Mouse (Mus musculus) ES-E14 (cell line): ENCODE measurements at regions not wholly inside any gene's neighbourhood (a gene's known extent, or its start where the extent isn't known, plus 50 kb on each side); places are given as distances from the start of the nearest gene placed in this dataset.

Source experiments
- DNase-seq: peaks from one replicate; pipeline ENCODE4 v3.0.0-alpha.2; 2013; ENCODE audit warnings: low read depth, low spot score
- H3K27ac ChIP-seq: 2 replicates; pipeline ENCODE4 v1.5.1; 2012; ENCODE audit warnings: low read depth, mild to moderate bottlenecking, low read length, moderate library complexity, mixed read lengths; ENCODE audit not compliant: poor library complexity, insufficient read depth, severe bottlenecking
- H3K36me3 ChIP-seq: 2 replicates; pipeline ENCODE4 v1.6.1; 2012; ENCODE audit warnings: mild to moderate bottlenecking, low read length, moderate library complexity, mixed read lengths; ENCODE audit not compliant: control insufficient read depth, poor library complexity, insufficient read depth, severe bottlenecking
- H3K4me1 ChIP-seq, 2 experiments: fragments of 150-350 bp in 1 of 2; sonication (generic) in 1 of 2; 2 replicates each; pipeline ENCODE4 v1.6.1; 2012; ENCODE audit warnings: low read length in 2 of 2, mild to moderate bottlenecking in 1 of 2, mixed read lengths in 1 of 2; ENCODE audit not compliant: control insufficient read depth in 2 of 2, insufficient read depth in 2 of 2, poor library complexity in 1 of 2
- H3K4me3 ChIP-seq, 2 experiments: fragments of 150-350 bp in 1 of 2; sonication (generic) in 1 of 2; 2 replicates each; pipeline ENCODE4 v1.5.1; 2012; ENCODE audit warnings: low read length in 2 of 2, low read depth in 1 of 2, mild to moderate bottlenecking in 1 of 2, mixed read lengths in 1 of 2; ENCODE audit not compliant: insufficient read depth in 1 of 2, poor library complexity in 1 of 2, severe bottlenecking in 1 of 2
- H3K9ac ChIP-seq: 2 replicates; pipeline ENCODE4 v1.6.1; 2012; ENCODE audit warnings: low read depth, mild to moderate bottlenecking, low read length, mixed read lengths; ENCODE audit not compliant: poor library complexity, insufficient read depth, severe bottlenecking
- H3K9me3 ChIP-seq: fragments of 150-350 bp; sonication (generic); 2 replicates; pipeline ENCODE4 v1.6.1; 2012; ENCODE audit warnings: low read depth, mild to moderate bottlenecking, low read length; ENCODE audit not compliant: control insufficient read depth, insufficient read depth
- CHD2 ChIP-seq: IDR thresholded peaks from 2 replicates; pipeline ENCODE4 v1.6.1; 2014; ENCODE audit warnings: mild to moderate bottlenecking, low read depth, low read length, inconsistent platforms
- HCFC1 ChIP-seq: IDR thresholded peaks from 2 replicates; pipeline ENCODE4 v1.6.1; 2012; ENCODE audit warnings: low read length, inconsistent platforms, borderline replicate concordance; ENCODE audit not compliant: insufficient read depth
- MAFK ChIP-seq: IDR thresholded peaks from 2 replicates; pipeline ENCODE4 v1.6.1; 2014; ENCODE audit warnings: mild to moderate bottlenecking, low read depth, low read length, inconsistent platforms; ENCODE audit not compliant: insufficient read depth
- ZC3H11A ChIP-seq: IDR thresholded peaks from 2 replicates; pipeline ENCODE4 v1.6.1; 2012; ENCODE audit warnings: low read depth, mild to moderate bottlenecking, inconsistent platforms, low read length, borderline replicate concordance
- ZNF384 ChIP-seq: IDR thresholded peaks from 2 replicates; pipeline ENCODE4 v1.6.1; 2012; ENCODE audit warnings: low read depth, low read length, inconsistent platforms
- in situ Hi-C, 2 experiments: fragments of 600-800 bp; cut with MboI; formaldehyde crosslinking; loops; one replicate each; pipeline ENCODE4 v1.15.1; 2025; ENCODE audit warnings: low sequenced_read_pairs in 2 of 2, inconsistent platforms in 1 of 2; ENCODE audit not compliant: unreplicated experiment in 2 of 2

DNA sequence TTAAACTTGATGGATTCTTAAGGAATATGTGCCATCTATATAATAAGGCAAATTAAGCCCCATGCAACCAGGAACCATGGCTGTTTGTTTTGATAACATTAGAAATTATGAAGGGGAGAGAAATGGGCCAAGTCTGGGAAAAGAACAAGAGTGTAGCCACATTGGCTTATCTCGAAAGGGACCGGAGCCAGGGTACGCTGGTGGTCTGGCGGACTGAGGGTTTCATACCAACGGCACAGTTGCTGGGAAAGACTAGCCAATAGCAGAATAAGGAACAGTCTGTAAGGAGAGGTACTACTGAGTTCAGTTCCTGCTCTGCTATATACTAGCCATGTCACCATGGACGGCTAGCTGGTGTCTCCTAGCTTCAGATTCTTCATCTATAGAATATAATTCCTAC lies 105.9 kb upstream of the 1700016C15Rik start:
- Histone ChIP-seq H3K4me1 (peaks cover 0 to 2% of the 10 kb centered on the region in 2 experiments; a peak in 1 of 4 replicates), H3K4me3 (no peak overlapping the region), H3K9ac (no peak overlapping the region), H3K36me3 (no peaks in the 10 kb centered on the region), H3K27ac (no peak overlapping the region), H3K9me3 (no peaks in the 10 kb centered on the region)
- no peak for DNase-seq
- TF ChIP-seq CHD2 (no peak), MAFK (no peak)
- in situ Hi-C loops = no loop called here

DNA sequence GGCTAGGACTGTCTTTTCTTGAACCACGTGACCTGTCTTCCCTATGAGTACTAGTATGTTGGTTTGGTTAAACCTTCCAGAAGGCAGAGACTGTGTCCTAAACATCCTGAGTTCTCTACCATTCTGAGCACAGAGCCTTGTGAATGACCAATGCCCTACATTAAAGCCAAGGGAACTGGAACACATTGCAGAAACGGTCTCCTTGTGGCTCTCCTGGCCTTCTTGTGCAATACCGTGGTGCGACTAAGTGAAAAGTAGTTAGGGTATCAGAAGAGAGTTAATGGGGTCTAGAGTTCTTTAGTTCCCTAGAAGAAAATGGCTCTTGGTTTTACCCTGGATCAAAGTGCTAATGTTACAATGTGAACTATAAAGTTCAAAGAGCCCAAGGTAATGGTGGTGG lies 101.8 kb upstream of the 1700016C15Rik start:
- Histone ChIP-seq H3K9ac (no peak overlapping the region), H3K9me3 (no peaks in the 10 kb centered on the region), H3K36me3 (no peaks in the 10 kb centered on the region), H3K27ac (no peak overlapping the region), H3K4me3 (no peak overlapping the region), H3K4me1 (peaks cover 0 to 2% of the 10 kb centered on the region in 2 experiments; a peak in 1 of 4 replicates)
- in situ Hi-C loops = no loop called here
- DNase-seq = no peak
- no peak for TF ChIP-seq ZC3H11A
- TF ChIP-seq MAFK = no peak

DNA sequence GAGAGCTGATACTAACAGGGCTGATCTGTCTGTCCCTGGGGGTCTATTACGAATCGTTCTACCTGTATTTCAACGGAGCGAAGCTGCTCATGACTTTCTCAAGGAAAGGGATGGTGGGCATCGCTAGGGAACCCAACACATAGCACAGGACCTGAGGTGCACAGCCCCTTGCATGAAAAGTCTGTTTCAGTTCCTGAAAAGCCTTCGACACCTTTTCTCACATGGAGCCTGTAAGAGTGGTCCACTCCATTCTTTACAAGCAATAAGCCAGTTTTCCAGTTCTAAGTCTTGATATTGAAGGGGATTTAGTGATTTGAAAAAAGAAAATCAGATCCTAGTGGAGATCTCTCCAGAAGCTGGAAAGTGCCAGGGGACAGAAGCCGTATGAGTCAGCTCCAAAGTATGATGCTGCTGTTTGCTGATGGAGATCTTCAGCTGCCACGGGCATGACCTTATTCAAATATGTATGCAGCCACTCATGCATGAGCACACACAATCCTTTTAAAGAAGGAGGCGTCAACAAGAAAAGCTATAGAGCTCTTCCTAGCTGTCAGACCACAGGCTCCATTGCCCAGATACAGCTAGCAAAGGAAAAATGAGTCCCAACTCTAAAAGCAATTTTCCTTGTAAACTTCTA lies 95.5 kb upstream of the 1700016C15Rik start:
- H3K4me1 ChIP-seq = no peaks in the 10 kb centered on the region
- H3K36me3 ChIP-seq = no peaks in the 10 kb centered on the region
- no peaks in the 10 kb centered on the region for H3K9me3 ChIP-seq
- H3K9ac ChIP-seq = no peak overlapping the region
- TF ChIP-seq CHD2 = no peak
- no peak for TF ChIP-seq HCFC1
- TF ChIP-seq ZNF384 = no peak
- no peak for TF ChIP-seq ZC3H11A
- TF ChIP-seq MAFK = no peak
- no peak overlapping the region for H3K27ac ChIP-seq
- no peak for DNase-seq
- in situ Hi-C loops = no loop called here
- H3K4me3 ChIP-seq = no peak overlapping the region

DNA sequence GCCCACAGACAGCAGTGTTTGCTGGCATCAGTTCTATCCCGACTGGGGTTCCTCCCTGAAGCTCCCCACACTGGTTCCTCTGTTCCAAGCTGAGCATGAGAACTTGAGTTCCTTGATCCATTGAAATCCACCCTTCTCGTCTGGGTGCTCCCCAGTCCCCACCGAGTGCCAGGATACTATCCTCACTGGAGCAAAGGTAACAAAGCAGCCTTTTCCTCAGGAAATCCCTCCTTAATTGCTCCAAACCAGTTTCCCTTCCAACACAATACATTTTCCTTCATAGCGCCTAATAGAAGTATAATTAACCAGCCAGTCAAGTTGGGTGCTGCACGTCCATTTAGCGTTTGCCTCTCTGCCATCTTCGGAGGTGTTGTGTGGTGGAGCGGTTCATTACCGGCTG lies 92.6 kb upstream of the 1700016C15Rik start:
- H3K4me3 ChIP-seq = no peak overlapping the region
- TF ChIP-seq ZNF384 (no peak), ZC3H11A (no peak), HCFC1 (no peak), CHD2 (no peak), MAFK (no peak)
- H3K9ac ChIP-seq = no peak overlapping the region
- H3K9me3 ChIP-seq = no peaks in the 10 kb centered on the region
- in situ Hi-C loops = no loop called here
- H3K27ac ChIP-seq = no peak overlapping the region
- H3K36me3 ChIP-seq = no peaks in the 10 kb centered on the region
- DNase-seq = no peak
- H3K4me1 ChIP-seq = no peaks in the 10 kb centered on the region

DNA sequence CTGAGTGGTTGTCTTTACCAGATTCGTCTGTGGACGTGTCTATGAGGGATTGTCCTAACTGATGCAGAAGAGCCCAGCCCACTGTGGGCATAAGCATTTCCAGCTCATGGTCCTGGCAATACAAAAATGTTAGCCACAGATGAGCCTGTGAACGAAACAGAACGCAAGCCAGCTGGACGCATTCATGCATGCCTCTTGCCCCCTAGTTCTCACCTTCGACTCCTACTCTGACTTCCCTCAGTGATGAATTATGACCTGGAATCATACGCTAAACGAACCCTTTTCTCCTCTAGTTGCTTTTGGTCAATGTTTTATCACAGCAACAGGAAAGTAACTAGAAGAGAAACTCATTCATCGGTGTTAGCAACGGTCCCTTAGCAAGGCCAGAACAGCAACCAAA lies 91.2 kb upstream of the 1700016C15Rik start:
- H3K9me3 ChIP-seq = no peaks in the 10 kb centered on the region
- DNase-seq = no peak
- TF ChIP-seq MAFK = no peak
- no peak for TF ChIP-seq CHD2
- no peak for TF ChIP-seq ZC3H11A
- no peak for TF ChIP-seq ZNF384
- no peak for TF ChIP-seq HCFC1
- H3K9ac ChIP-seq = no peak overlapping the region
- H3K36me3 ChIP-seq = no peaks in the 10 kb centered on the region
- no peak overlapping the region for H3K27ac ChIP-seq
- in situ Hi-C loops = no loop called here
- no peaks in the 10 kb centered on the region for H3K4me1 ChIP-seq
- no peak overlapping the region for H3K4me3 ChIP-seq
